Mouse (Mus musculus): ENCODE measurements around the gene Cyp4f18. TPM values are rescaled to one million over a fixed set of nuclear protein-coding genes. Genes with fewer than 3 reads are reported as not detected.
"Not testable (repeated sequence)": the region's sequence is repeated elsewhere in the genome, so short reads cannot be mapped to it uniquely, and the experiment has no call there.

The Cyp4f18 gene
- not detected in 2 replicates for polyA plus RNA-seq (2012; ENCODE audit: insufficient read depth, insufficient read length, low replicate concordance, missing spikeins)

DNA sequence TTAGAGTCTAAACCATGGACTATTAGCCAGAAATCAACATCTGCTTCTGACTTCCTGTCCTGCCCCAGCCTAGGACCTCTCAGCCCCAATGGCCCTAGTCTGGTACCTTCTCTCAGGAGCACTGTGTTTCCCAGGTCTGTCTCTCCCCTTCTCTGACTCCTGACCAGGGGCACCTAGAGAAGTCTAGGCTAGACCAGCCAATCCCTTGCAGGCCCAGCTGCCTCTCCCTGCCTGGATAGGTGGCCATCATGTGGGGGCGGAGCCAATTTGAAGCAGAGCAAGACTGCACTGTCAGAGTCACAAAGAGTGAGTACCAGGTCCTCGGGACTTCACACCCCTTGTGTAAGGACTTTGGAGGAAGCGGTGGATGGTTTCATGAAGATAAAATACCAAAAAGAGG, at the start of gene Cyp4f18:
Cyp4f18 (minus strand) TSS at position 154 of the 400 bp plus-strand sequence.
- Histone ChIP-seq H3K27ac (ENCODE audit: insufficient read depth, low read depth, low read length) (no peak within 1 kb of the TSS), H3K4me1 (ENCODE audit: control insufficient read depth, insufficient read depth, low read length) (no peaks in the 10 kb centered on the region), H3K4me3 (ENCODE audit: insufficient read depth, low read depth, low read length) (no peak within 1 kb of the TSS)
- 74% methylated on average over 3 of the region's 3 CpGs for WGBS
- no peak for TF ChIP-seq CTCF (IDR thresholded peaks at IDR 0.05; ENCODE audit: insufficient read depth, low read depth, low read length)
- no peak for TF ChIP-seq POLR2A (IDR thresholded peaks at IDR 0.05; ENCODE audit: insufficient read depth, low read depth, low read length)

DNA sequence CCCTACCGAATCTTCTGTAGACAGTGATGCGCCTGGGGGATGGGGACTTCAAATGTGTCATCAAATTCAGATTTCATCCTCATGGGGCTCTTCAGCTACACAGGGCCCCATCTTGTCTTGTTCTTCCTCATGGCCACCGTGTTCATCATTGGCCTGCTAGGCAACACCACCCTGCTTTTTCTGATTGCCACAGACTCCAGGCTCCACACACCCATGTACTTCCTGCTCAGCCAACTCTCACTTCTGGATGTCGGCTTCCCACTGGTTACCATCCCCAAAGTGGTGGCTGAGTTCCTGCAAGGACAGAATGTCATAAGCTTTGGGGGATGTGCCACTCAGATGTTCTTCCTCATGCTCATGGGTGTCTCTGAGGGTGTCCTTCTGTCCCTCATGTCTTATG, 48.2 kb upstream of the Cyp4f18 start:
- WGBS, result 84% methylated on average over 3 of the region's 4 CpGs
- not testable (repeated sequence) for H3K4me3 ChIP-seq (ENCODE audit: insufficient read depth, low read depth, low read length); H3K27ac ChIP-seq (ENCODE audit: insufficient read depth, low read depth, low read length); H3K4me1 ChIP-seq (ENCODE audit: control insufficient read depth, insufficient read depth, low read length)

DNA sequence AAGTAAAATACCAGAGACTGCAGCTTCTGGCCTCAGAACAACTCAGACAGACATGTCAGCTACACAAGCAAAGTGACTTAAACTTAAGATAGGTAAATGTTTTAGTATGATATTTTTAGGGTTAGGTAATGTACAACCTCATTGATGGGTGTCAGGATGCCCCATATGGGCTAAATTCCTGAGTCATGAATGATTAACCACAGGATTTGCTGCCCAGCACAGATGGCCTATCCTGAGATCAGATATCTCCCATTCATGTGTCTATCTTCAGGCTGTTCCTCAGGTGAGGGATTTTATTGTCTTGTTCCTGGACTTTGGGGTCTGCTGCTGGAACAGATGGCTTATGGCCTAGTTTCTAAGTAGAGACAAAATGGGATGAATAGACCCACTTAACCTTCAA, 45.2 kb upstream of the Cyp4f18 start:
- H3K4me1 ChIP-seq (ENCODE audit: control insufficient read depth, insufficient read depth, low read length); H3K4me3 ChIP-seq (ENCODE audit: insufficient read depth, low read depth, low read length): not testable (repeated sequence)

DNA sequence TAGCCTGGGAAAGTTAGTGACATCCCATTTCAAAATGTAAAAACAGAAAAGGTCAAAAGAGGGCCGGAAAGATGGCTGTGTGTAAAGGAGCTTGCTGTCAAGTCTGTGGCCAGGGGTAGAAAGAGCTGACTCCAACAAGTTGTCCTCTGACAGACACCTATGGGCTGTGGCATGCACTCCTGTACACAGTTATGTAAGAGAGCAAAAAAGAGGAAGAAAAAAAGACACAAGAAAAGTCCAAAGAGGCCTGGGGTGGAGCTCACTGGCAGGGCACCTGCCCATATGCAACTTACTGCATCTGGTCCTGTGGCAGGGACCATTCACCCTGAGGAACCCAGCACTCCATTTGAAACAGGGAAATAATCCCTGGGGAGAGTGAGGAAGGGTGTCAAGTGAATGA, 33.1 kb upstream of the Cyp4f18 start:
- no peak for TF ChIP-seq CTCF (IDR thresholded peaks at IDR 0.05; ENCODE audit: insufficient read depth, low read depth, low read length)
- TF ChIP-seq POLR2A (IDR thresholded peaks at IDR 0.05; ENCODE audit: insufficient read depth, low read depth, low read length), result no peak
- 68% methylated on average over 1 of the region's 1 CpGs for WGBS
- no peak overlapping the region for H3K27ac ChIP-seq (ENCODE audit: insufficient read depth, low read depth, low read length)
- H3K4me3 ChIP-seq (ENCODE audit: insufficient read depth, low read depth, low read length), result no peak overlapping the region
- H3K4me1 ChIP-seq (ENCODE audit: control insufficient read depth, insufficient read depth, low read length), result no peaks in the 10 kb centered on the region

More for the DNA sequence above, 45.2 kb upstream of the Cyp4f18 start:
- not testable (repeated sequence) for H3K27ac ChIP-seq (ENCODE audit: insufficient read depth, low read depth, low read length)

DNA sequence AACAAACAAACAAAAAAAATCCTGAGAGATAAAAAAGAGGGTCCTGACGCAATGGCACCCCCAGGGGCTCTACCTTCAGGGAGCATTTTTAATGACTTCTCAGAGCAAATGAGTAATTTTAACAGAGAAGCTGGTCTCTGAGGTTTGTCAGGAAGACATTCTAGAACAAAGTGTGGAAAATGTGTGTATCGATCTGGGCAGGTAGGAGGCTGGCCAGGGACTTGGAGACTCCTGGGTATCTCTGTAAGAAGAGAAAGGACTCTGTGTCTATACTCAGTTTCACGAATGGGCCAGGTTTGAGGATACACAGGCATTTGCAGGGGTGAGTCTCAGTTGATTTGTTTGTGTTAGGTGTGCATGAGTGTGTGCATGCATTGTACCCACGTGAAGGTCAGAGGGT, 31.5 kb upstream of the Cyp4f18 start, which contains the start of gene Olfr372:
Olfr372 (plus strand) TSS at position 301 of the 400 bp plus-strand sequence.
- H3K27ac ChIP-seq (ENCODE audit: insufficient read depth, low read depth, low read length); H3K4me1 ChIP-seq (ENCODE audit: control insufficient read depth, insufficient read depth, low read length); H3K4me3 ChIP-seq (ENCODE audit: insufficient read depth, low read depth, low read length): not testable (repeated sequence)
- 78% methylated on average over 4 of the region's 4 CpGs for WGBS

DNA sequence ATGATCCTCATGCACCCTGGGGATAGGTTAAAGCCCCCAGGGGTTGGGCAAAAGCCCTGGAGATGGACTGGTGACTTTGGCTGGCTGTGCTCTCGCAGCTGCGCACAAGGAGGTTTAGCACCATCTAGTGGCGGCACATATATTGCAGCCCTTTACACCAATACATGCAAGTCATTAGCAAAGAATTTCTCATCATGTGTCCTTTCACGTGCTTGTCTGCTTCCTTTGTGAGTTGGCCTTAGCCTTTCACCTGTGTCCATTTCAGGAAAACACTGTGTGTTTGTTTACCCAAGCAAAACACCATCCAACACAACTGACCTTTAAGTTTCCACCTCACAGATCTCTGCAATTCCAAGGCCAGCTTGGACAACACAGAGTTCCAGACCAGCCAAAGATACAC, 23.5 kb upstream of the Cyp4f18 start:
- 22% methylated on average over 4 of the region's 4 CpGs for WGBS
- H3K4me3 ChIP-seq (ENCODE audit: insufficient read depth, low read depth, low read length); H3K4me1 ChIP-seq (ENCODE audit: control insufficient read depth, insufficient read depth, low read length); H3K27ac ChIP-seq (ENCODE audit: insufficient read depth, low read depth, low read length): not testable (repeated sequence)

DNA sequence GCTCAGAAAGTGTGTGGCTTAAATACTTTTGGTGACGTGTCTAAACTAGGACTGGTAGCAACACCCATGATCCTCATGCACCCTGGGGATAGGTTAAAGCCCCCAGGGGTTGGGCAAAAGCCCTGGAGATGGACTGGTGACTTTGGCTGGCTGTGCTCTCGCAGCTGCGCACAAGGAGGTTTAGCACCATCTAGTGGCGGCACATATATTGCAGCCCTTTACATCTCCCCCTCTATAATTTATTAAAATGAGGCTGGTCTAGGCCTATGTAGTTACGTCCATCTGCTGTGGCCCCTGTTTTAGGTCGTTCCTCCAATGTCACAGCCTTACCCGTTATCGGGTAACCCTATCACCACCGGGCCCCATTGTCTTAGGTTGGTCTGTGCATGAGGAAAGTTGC, 15.5 kb upstream of the Cyp4f18 start:
- 7% methylated on average over 5 of the region's 9 CpGs for WGBS
- not testable (repeated sequence) for H3K27ac ChIP-seq (ENCODE audit: insufficient read depth, low read depth, low read length); H3K4me3 ChIP-seq (ENCODE audit: insufficient read depth, low read depth, low read length); H3K4me1 ChIP-seq (ENCODE audit: control insufficient read depth, insufficient read depth, low read length)

DNA sequence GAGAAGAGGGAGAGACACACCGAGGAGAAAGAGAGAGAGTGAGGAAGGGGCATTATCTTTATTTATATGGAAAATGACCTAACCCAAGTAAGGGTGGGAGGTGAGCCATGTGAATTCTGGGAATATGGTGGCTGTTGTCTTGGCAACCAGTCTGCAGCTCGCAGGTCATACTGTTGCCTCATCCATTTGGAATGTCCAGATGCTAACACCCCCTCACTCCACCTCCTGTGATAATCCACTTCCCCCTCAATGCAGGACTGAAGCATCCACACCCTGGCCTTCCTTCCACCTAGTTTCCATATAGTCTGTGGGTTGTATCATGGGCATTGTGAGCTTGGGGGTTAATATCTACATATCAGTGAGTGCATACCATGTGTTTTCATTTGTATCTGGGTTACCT, 10.4 kb upstream of the Cyp4f18 start:
- Histone ChIP-seq H3K4me1 (ENCODE audit: control insufficient read depth, insufficient read depth, low read length) (no peaks in the 10 kb centered on the region), H3K4me3 (ENCODE audit: insufficient read depth, low read depth, low read length) (no peak overlapping the region), H3K27ac (ENCODE audit: insufficient read depth, low read depth, low read length) (no peak overlapping the region)
- 57% methylated on average over 2 of the region's 2 CpGs for WGBS
- TF ChIP-seq POLR2A (IDR thresholded peaks at IDR 0.05; ENCODE audit: insufficient read depth, low read depth, low read length) (no peak), CTCF (IDR thresholded peaks at IDR 0.05; ENCODE audit: insufficient read depth, low read depth, low read length) (no peak)

DNA sequence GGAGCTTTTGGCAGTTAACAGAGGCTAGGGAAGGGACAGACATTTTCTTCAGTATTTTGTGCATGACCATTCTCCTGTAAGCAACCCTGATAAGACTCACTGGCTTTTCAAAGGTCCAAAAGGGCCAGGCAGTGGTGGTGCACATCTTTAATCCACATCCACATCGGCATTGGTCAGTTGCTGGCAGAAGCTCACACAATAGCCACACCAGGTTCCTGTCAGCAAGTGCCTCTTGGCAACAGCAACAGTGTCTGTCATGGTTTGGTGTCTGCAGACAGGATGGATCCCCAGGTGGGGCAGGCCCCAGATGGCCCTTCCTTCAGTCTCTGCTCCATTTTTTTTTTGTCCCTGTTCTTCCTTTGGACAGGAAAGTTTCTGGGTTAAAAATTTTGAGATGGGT, 9.6 kb upstream of the Cyp4f18 start:
- H3K4me3 ChIP-seq (ENCODE audit: insufficient read depth, low read depth, low read length); H3K27ac ChIP-seq (ENCODE audit: insufficient read depth, low read depth, low read length); H3K4me1 ChIP-seq (ENCODE audit: control insufficient read depth, insufficient read depth, low read length): not testable (repeated sequence)
- 81% methylated on average over 1 of the region's 1 CpGs for WGBS

DNA sequence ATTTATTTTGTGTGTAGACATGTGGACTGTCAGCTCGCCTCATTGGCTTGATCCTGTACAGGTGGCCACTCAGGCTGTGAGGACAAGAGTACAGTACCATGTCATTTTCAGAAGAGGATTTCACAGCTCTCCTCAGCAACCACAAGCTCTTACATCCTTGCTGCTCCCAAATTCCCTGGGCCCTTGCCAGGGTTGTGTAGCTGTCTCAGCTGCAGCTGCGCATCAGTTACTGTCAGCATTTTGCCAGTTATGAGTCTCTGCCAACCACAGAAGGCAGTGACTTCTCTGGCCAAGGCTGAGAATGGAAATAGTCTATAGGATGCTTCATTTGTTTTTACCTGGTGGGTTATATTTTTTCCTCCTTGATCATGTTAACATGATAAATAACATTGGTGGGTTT, 8.7 kb upstream of the Cyp4f18 start:
- Histone ChIP-seq H3K4me3 (ENCODE audit: insufficient read depth, low read depth, low read length) (no peak overlapping the region), H3K27ac (ENCODE audit: insufficient read depth, low read depth, low read length) (no peak overlapping the region), H3K4me1 (ENCODE audit: control insufficient read depth, insufficient read depth, low read length) (no peaks in the 10 kb centered on the region)
- WGBS, result 66% methylated on average over 2 of the region's 2 CpGs
- TF ChIP-seq CTCF (IDR thresholded peaks at IDR 0.05; ENCODE audit: insufficient read depth, low read depth, low read length) (no peak), POLR2A (IDR thresholded peaks at IDR 0.05; ENCODE audit: insufficient read depth, low read depth, low read length) (no peak)

DNA sequence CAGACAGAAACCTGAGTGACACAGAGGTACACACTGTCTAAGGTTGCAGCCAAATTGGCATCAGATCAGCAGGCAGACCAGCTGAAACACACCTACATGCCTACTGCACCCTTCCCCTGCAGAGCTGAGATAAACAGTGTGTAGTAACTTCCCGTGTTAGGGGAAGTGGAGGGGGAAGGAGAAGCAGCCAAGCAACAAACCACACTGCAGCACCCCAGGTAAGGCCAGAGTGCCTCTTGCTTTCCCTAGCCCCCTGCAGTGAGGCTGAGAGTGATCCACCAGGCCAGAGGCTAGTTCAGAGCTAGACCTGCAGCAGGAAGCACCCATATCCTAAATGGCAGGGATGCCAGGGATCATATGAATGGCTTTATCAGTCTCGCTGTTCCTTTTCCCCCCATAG, 7.9 kb upstream of the Cyp4f18 start:
- not testable (repeated sequence) for H3K4me1 ChIP-seq (ENCODE audit: control insufficient read depth, insufficient read depth, low read length); H3K4me3 ChIP-seq (ENCODE audit: insufficient read depth, low read depth, low read length); H3K27ac ChIP-seq (ENCODE audit: insufficient read depth, low read depth, low read length)
- WGBS, result 71% methylated on average over 2 of the region's 2 CpGs

DNA sequence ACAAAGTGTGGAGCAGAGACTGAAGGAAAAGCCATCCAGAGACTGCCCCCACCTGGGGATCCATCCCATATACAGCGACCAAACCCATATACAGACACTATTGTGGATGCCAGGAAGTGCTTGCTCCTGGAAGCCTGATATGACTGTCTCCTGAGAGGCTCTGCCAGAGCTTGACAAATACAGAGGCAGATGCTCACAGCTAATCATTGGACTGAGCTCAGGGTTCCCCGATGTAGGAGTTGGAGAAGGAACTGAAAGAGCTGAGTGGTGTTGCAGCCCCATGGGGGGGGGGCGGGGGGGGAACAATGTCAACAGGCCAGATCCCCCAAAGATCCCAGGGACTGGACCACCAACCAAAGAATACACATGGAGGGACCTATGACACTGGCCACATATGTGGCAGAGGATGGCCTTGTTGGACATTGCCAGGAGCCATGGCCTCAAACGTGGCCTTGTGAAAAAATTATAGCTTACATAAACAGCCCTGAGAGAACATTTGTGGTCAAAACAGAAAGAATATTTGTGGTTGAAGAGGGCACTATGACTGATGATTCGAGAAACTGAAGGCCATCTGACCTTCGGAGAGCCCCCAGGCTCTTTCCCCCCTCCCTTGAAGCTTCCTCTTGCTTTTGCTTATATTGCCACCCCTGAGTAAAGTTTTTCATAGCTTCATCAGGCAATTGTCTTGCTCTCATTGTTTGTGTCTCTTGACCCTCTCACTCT, 4.2 kb upstream of the Cyp4f18 start:
- not testable (repeated sequence) for H3K27ac ChIP-seq (ENCODE audit: insufficient read depth, low read depth, low read length); H3K4me3 ChIP-seq (ENCODE audit: insufficient read depth, low read depth, low read length); H3K4me1 ChIP-seq (ENCODE audit: control insufficient read depth, insufficient read depth, low read length)
- WGBS, result 72% methylated on average over 6 of the region's 6 CpGs

Measured in olfactory bulb, adult 2 months (tissue).